27 mouse cellular contexts compared by ENCODE assay signal in genomic region chr2:37932240-37932639, GRCm38 (mm10).
A peak's percentile ranks its signal among the peaks of the same experiment; 100 is the strongest.
DNase-seq lines count a peak whose midpoint lies in the region; ATAC-seq and TF ChIP-seq lines count a peak whose summit lies in the region.
"Had no signal": no experiment of that assay in that cellular context is flagged by ENCODE, and none has a peak within 500 bp of the region (broad histone marks: within the 10 kb centered on the region; RNA-seq: fewer than 3 reads in every experiment).

No protein-coding gene starts in this region.

- no peaks in the 10 kb centered on the region for H3K9me3 ChIP-seq in forebrain, embryonic 13.5 days (replicated peaks)
- no peaks in the 10 kb centered on the region for H3K9me3 ChIP-seq in forebrain, embryonic 16.5 days (ENCODE audit: control insufficient read depth, low read length)
- H3K9me3 ChIP-seq in hindbrain, embryonic 12.5 days (replicated peaks), result no peaks in the 10 kb centered on the region
- H3K9me3 ChIP-seq: embryonic facial prominence, embryonic 15.5 days; heart, embryonic 13.5 days; midbrain, embryonic 12.5 days; neural tube, embryonic 13.5 days had no signal

- H3K27me3 ChIP-seq in forebrain, embryonic 13.5 days, result no peaks in the 10 kb centered on the region
- no peaks in the 10 kb centered on the region for H3K27me3 ChIP-seq in forebrain, embryonic 16.5 days (replicated peaks; ENCODE audit: control insufficient read depth, insufficient read depth, low read length)
- peaks cover 12% of the 10 kb centered on the region for H3K27me3 ChIP-seq in hindbrain, embryonic 12.5 days
- H3K27me3 ChIP-seq: embryonic facial prominence, embryonic 15.5 days; heart, embryonic 13.5 days; neural tube, embryonic 13.5 days had no signal

- peaks cover 15% of the 10 kb centered on the region for H3K36me3 ChIP-seq in forebrain, embryonic 13.5 days (ENCODE audit: poor library complexity, severe bottlenecking)
- no peaks in the 10 kb centered on the region for H3K36me3 ChIP-seq in forebrain, embryonic 16.5 days (ENCODE audit: control insufficient read depth, insufficient read depth)
- H3K36me3 ChIP-seq in hindbrain, embryonic 12.5 days, result no peaks in the 10 kb centered on the region; the same call in 1 of the 2 replicates
- H3K36me3 ChIP-seq: embryonic facial prominence, embryonic 15.5 days; midbrain, embryonic 12.5 days had no signal

- no peak for TF ChIP-seq CTCF in layer of hippocampus, adult 2 months (conservative IDR thresholded peaks at IDR 0.05)

- H3K27ac ChIP-seq in forebrain, embryonic 13.5 days, result peak overlapping the region; percentile 80; the same call in 1 of the 2 replicates
- H3K27ac ChIP-seq in forebrain, embryonic 16.5 days (ENCODE audit: low read length), result no peak overlapping the region
- peak overlapping the region; percentile 74; the same call in 1 of the 2 replicates for H3K27ac ChIP-seq in layer of hippocampus, adult 2 months
- H3K27ac ChIP-seq in hindbrain, embryonic 12.5 days, result no peak overlapping the region
- H3K27ac ChIP-seq: embryonic facial prominence, embryonic 15.5 days; gastrocnemius, adult 2 months; heart, embryonic 13.5 days; liver, embryonic 14.5 days; macrophage; neural tube, embryonic 13.5 days had no signal

- DNase-seq in layer of hippocampus, adult 2 months (ENCODE audit: low spot score in 2 of 2), result no peak
- no peak for DNase-seq in layer of hippocampus, adult 18-20 months (ENCODE audit: low spot score in 2 of 2)
- no peak for DNase-seq in cerebellum, adult 18-20 months
- DNase-seq: adrenal gland, postnatal 25 days; cerebellum, adult 11-12 months; cerebellum, postnatal 10 days; gastrocnemius, adult 2 months; gastrocnemius, postnatal 36 days; heart, postnatal 10 days; kidney, postnatal 10 days; liver; lung, adult 2 months; lung, postnatal 10 days; right cerebral cortex, postnatal 4 days; thymus, adult 2 months; thymus, postnatal 36 days had no signal

- H3K4me1 ChIP-seq in forebrain, embryonic 13.5 days, result peaks cover 36% of the 10 kb centered on the region
- peaks cover 18% of the 10 kb centered on the region for H3K4me1 ChIP-seq in forebrain, embryonic 16.5 days (replicated peaks; ENCODE audit: control insufficient read depth, insufficient read depth, low read length)
- peaks cover 19% of the 10 kb centered on the region for H3K4me1 ChIP-seq in hindbrain, embryonic 12.5 days
- H3K4me1 ChIP-seq: embryonic facial prominence, embryonic 15.5 days; heart, embryonic 13.5 days had no signal

- no peak overlapping the region for H3K4me2 ChIP-seq in forebrain, embryonic 13.5 days
- no peak overlapping the region for H3K4me2 ChIP-seq in forebrain, embryonic 16.5 days (ENCODE audit: low read length)
- no peak overlapping the region for H3K4me2 ChIP-seq in hindbrain, embryonic 12.5 days (replicated peaks)
- H3K4me2 ChIP-seq: embryonic facial prominence, embryonic 15.5 days; heart, embryonic 13.5 days; midbrain, embryonic 12.5 days; neural tube, embryonic 13.5 days had no signal

- no peak overlapping the region for H3K9ac ChIP-seq in forebrain, embryonic 13.5 days
- no peak overlapping the region for H3K9ac ChIP-seq in forebrain, embryonic 16.5 days (replicated peaks; ENCODE audit: low read depth, low read length)
- H3K9ac ChIP-seq in hindbrain, embryonic 12.5 days, result no peak overlapping the region
- H3K9ac ChIP-seq: embryonic facial prominence, embryonic 15.5 days; heart, embryonic 13.5 days; liver, embryonic 14.5 days; midbrain, embryonic 12.5 days; neural tube, embryonic 13.5 days had no signal

- no peak overlapping the region for H3K4me3 ChIP-seq in forebrain, embryonic 13.5 days
- no peak overlapping the region for H3K4me3 ChIP-seq in forebrain, embryonic 16.5 days (replicated peaks; ENCODE audit: low read length)
- no peak overlapping the region for H3K4me3 ChIP-seq in layer of hippocampus, adult 2 months
- no peak overlapping the region for H3K4me3 ChIP-seq in hindbrain, embryonic 12.5 days
- H3K4me3 ChIP-seq: embryonic facial prominence, embryonic 15.5 days; gastrocnemius, adult 2 months; heart, embryonic 13.5 days; midbrain, embryonic 12.5 days; neural tube, embryonic 13.5 days had no signal

- ATAC-seq in forebrain, embryonic 13.5 days, result no peak
- ATAC-seq in forebrain, embryonic 16.5 days, result no peak
- ATAC-seq in common myeloid progenitor, adult 5-6 weeks (replicated peaks; ENCODE audit: low read depth, poor library complexity, severe bottlenecking), result peak; percentile 83
- ATAC-seq in hindbrain, embryonic 12.5 days (ENCODE audit: low FRiP score), result no peak
- ATAC-seq: CD4-positive, CD25-positive, alpha-beta regulatory T cell, adult 4 months had no signal

- WGBS in forebrain, embryonic 13.5 days, result 100% methylated on average over 1 of the region's 1 CpGs
- WGBS in forebrain, embryonic 16.5 days, result 100% methylated on average over 1 of the region's 1 CpGs
- WGBS in hindbrain, embryonic 12.5 days, result 95% methylated on average over 1 of the region's 1 CpGs

Comparison
In these comparisons a context has a peak if more than half of its experiments do, and no peak if none do; other contexts are left out.
1. H3K27ac ChIP-seq: peak in forebrain, embryonic 13.5 days (single experiment) and layer of hippocampus, adult 2 months (single experiment); none in forebrain, embryonic 16.5 days (single experiment) and hindbrain, embryonic 12.5 days (single experiment).